Mouse (Mus musculus): ENCODE measurements around the gene Gm20388.

The Gm20388 gene

GRCm38 (mm10) chr8:123823532-123824123 is 3913.0 kb downstream of the Gm20388 start:
- DNase-seq (ENCODE audit: low read depth, low spot score), result no peak

- peak; percentile 86 for DNase-seq (ENCODE audit: low read depth, low spot score)
Observed at GRCm38 (mm10) chr8:123826001-123826400, 3915.4 kb downstream of the Gm20388 start.

- DNase-seq (ENCODE audit: low read depth, low spot score), result no peak
Observed at GRCm38 (mm10) chr8:123826758-123827157, 3916.1 kb downstream of the Gm20388 start.

GRCm38 (mm10) chr8:123827523-123827922 is 3916.9 kb downstream of the Gm20388 start:
- no peak for DNase-seq (ENCODE audit: low read depth, low spot score)

GRCm38 (mm10) chr8:123832757-123833156 is 3922.1 kb downstream of the Gm20388 start:
- DNase-seq (ENCODE audit: low read depth, low spot score), result peak; percentile 64

- DNase-seq (ENCODE audit: low read depth, low spot score), result peak; percentile 93
Observed at GRCm38 (mm10) chr8:123835451-123835850, 3924.8 kb downstream of the Gm20388 start.

GRCm38 (mm10) chr8:123836354-123836753 is 3925.7 kb downstream of the Gm20388 start:
- no peak for DNase-seq (ENCODE audit: low read depth, low spot score)

- peak; percentile 47 for DNase-seq (ENCODE audit: low read depth, low spot score)
Observed at GRCm38 (mm10) chr8:123838496-123838895, 3927.9 kb downstream of the Gm20388 start.

GRCm38 (mm10) chr8:123840578-123841345 is 3930.1 kb downstream of the Gm20388 start:
- DNase-seq (ENCODE audit: low read depth, low spot score), result no peak

- DNase-seq (ENCODE audit: low read depth, low spot score), result peak; percentile 68
Observed at GRCm38 (mm10) chr8:123842086-123842485, 3931.4 kb downstream of the Gm20388 start.

- DNase-seq (ENCODE audit: low read depth, low spot score), result no peak
Observed at GRCm38 (mm10) chr8:123844341-123844740, 3933.7 kb downstream of the Gm20388 start.

- no peak for DNase-seq (ENCODE audit: low read depth, low spot score)
Observed at GRCm38 (mm10) chr8:123845114-123845513, 3934.5 kb downstream of the Gm20388 start.

- DNase-seq (ENCODE audit: low read depth, low spot score), result no peak
Observed at GRCm38 (mm10) chr8:123845991-123846390, 3935.3 kb downstream of the Gm20388 start.

- no peak for DNase-seq (ENCODE audit: low read depth, low spot score)
Observed at GRCm38 (mm10) chr8:123846509-123846908, 3935.9 kb downstream of the Gm20388 start.

GRCm38 (mm10) chr8:123847546-123847945 is 3936.9 kb downstream of the Gm20388 start:
- no peak for DNase-seq (ENCODE audit: low read depth, low spot score)

GRCm38 (mm10) chr8:123849352-123849751 is 3938.7 kb downstream of the Gm20388 start:
- DNase-seq (ENCODE audit: low read depth, low spot score), result peak; percentile 91

GRCm38 (mm10) chr8:123851590-123851989 is 3940.9 kb downstream of the Gm20388 start:
- no peak for DNase-seq (ENCODE audit: low read depth, low spot score)

- no peak for DNase-seq (ENCODE audit: low read depth, low spot score)
Observed at GRCm38 (mm10) chr8:123854252-123854651, 3943.6 kb downstream of the Gm20388 start.

GRCm38 (mm10) chr8:123854733-123855475 is 3944.3 kb downstream of the Gm20388 start:
- DNase-seq (ENCODE audit: low read depth, low spot score), result no peak

- DNase-seq (ENCODE audit: low read depth, low spot score), result no peak
Observed at GRCm38 (mm10) chr8:123857361-123857760, 3946.7 kb downstream of the Gm20388 start.

GRCm38 (mm10) chr8:123858574-123858940 is 3947.9 kb downstream of the Gm20388 start:
- DNase-seq (ENCODE audit: low read depth, low spot score), result no peak

- DNase-seq (ENCODE audit: low read depth, low spot score), result peak; percentile 93
Observed at GRCm38 (mm10) chr8:123858941-123859647, 3948.5 kb downstream of the Gm20388 start.

Measured in ES-CJ7 (cell line).